Mouse (Mus musculus) liver, embryonic 14.5 days (tissue): ENCODE data around the gene Ahctf1. TPM values are rescaled to one million over a fixed set of nuclear protein-coding genes. Genes with fewer than 3 reads are reported as not detected.

Source experiments
- ATAC-seq: fragments of 200-750 bp; cut with Nextera tagmentation; 2 replicates; pipeline ENCODE4 v1.8.0; 2017; ENCODE audit warnings: moderate number of reproducible peaks, mild to moderate bottlenecking, moderate library complexity; ENCODE audit not compliant: insufficient read depth
- DNase-seq, 3 experiments: peaks; one replicate each; pipeline ENCODE4 v3.0.0-alpha.2; 2012 to 2013; ENCODE audit warnings: low read depth in 3 of 3, low spot score in 3 of 3
- H3K27ac ChIP-seq: fragments of 300-500 bp; sonication (generic); 2 replicates; pipeline ENCODE4 v1.5.1; 2014; ENCODE audit warnings: moderate library complexity, mild to moderate bottlenecking, control low read depth, inconsistent platforms
- H3K27me3 ChIP-seq: fragments of 300-500 bp; sonication (generic); 2 replicates; pipeline ENCODE4 v1.6.1; 2014; ENCODE audit warnings: mild to moderate bottlenecking, low read length, moderate library complexity; ENCODE audit not compliant: control insufficient read depth, insufficient read depth
- H3K36me3 ChIP-seq: fragments of 300-500 bp; sonication (generic); replicated peaks from 2 replicates; pipeline ENCODE4 v1.6.1; 2014; ENCODE audit warnings: low read depth; ENCODE audit not compliant: control insufficient read depth, insufficient read depth
- H3K4me1 ChIP-seq, 2 experiments: fragments of 200-500 bp in 1 of 2; fragments of 300-500 bp in 1 of 2; sonication (generic) in 1 of 2; replicated peaks; 2 replicates each; pipeline ENCODE4 v1.6.1; 2012 to 2014; ENCODE audit warnings: antibody characterized with exemption in 1 of 2, inconsistent platforms in 1 of 2, low read length in 1 of 2; ENCODE audit not compliant: control insufficient read depth in 2 of 2, insufficient read depth in 2 of 2
- H3K4me2 ChIP-seq: fragments of 300-500 bp; sonication (generic); 2 replicates; pipeline ENCODE4 v1.6.1; 2014; ENCODE audit warnings: low read depth, mild to moderate bottlenecking, control low read depth, moderate library complexity
- H3K4me3 ChIP-seq, 2 experiments: fragments of 200-500 bp in 1 of 2; fragments of 300-500 bp in 1 of 2; sonication (generic) in 1 of 2; 2 replicates each; pipeline ENCODE4 v1.5.1; 2012 to 2014; ENCODE audit warnings: low read depth in 2 of 2, low read length in 2 of 2, mild to moderate bottlenecking in 2 of 2, control low read depth in 1 of 2, inconsistent platforms in 1 of 2, moderate library complexity in 1 of 2; ENCODE audit not compliant: insufficient read depth in 1 of 2
- H3K9ac ChIP-seq: fragments of 300-500 bp; sonication (generic); replicated peaks from 2 replicates; pipeline ENCODE4 v1.6.1; 2014; ENCODE audit warnings: mild to moderate bottlenecking, control low read depth, moderate library complexity
- H3K9me3 ChIP-seq: fragments of 300-500 bp; sonication (generic); 2 replicates; pipeline ENCODE4 v1.6.1; 2016; ENCODE audit warnings: low read length, mixed read lengths; ENCODE audit not compliant: control insufficient read depth
- CTCF ChIP-seq: IDR thresholded peaks from 2 replicates; pipeline ENCODE4 v1.5.1; 2016; ENCODE audit warnings: antibody characterized with exemption, low read depth, control low read depth
- EP300 ChIP-seq: IDR thresholded peaks from 2 replicates; pipeline ENCODE4 v1.6.1; 2016; ENCODE audit warnings: antibody characterized with exemption, low read depth
- WGBS: fragments of 180-500 bp; shearing (Covaris S2); extraction: QIAGEN DNeasy Blood & Tissue Kit; methylation state at CpG from one replicate; pipeline ENCODE4 v1.1.7; 2014; ENCODE audit not compliant: insufficient replicate concordance; 5-methylcytosine and 5-hydroxymethylcytosine counted together
- polyA plus RNA-seq, 2 experiments: library from polyadenylated mRNA; depleted of rRNA in 1 of 2; stranded (reverse) in 1 of 2; unstranded in 1 of 2; fragments of >200 nt; fragmentation: Nextera tagmentation in 1 of 2; extraction: Ambion mirVana in 1 of 2; gene quantifications; 2 replicates each; pipeline versions ENCODE4 v1.2.1 to v1.2.3; 2012 to 2014

The Ahctf1 gene
- polyA plus RNA-seq, 2 experiments: 19.2 to 25.5 TPM

GRCm38 (mm10) chr1:179710739-179711138, 92.7 kb downstream of the Ahctf1 start:
- WGBS: 46% methylated on average over 5 of the region's 5 CpGs
- Histone ChIP-seq H3K4me2 (no peak overlapping the region), H3K9me3 (no peaks in the 10 kb centered on the region), H3K27ac (no peak overlapping the region), H3K4me3 (no peak overlapping the region), H3K27me3 (no peaks in the 10 kb centered on the region), H3K36me3 (no peaks in the 10 kb centered on the region), H3K4me1 (peaks cover 0 to 2% of the 10 kb centered on the region in 2 experiments; a peak in 2 of 4 replicates), H3K9ac (no peak overlapping the region)
- no peak for DNase-seq
- TF ChIP-seq EP300: no peak
- no peak for TF ChIP-seq CTCF
- no peak for ATAC-seq

- no peaks in the 10 kb centered on the region for H3K9me3 ChIP-seq
- no peak for TF ChIP-seq CTCF
- no peak for TF ChIP-seq EP300
- ATAC-seq (no peak), DNase-seq (no peak)
- no peak overlapping the region for H3K4me3 ChIP-seq
- H3K36me3 ChIP-seq: no peaks in the 10 kb centered on the region
- H3K4me1 ChIP-seq: peaks cover 0 to 3% of the 10 kb centered on the region in 2 experiments; a peak in 2 of 4 replicates
- no peak overlapping the region for H3K4me2 ChIP-seq
- 44% methylated on average over 6 of the region's 6 CpGs for WGBS
- no peaks in the 10 kb centered on the region for H3K27me3 ChIP-seq
- H3K9ac ChIP-seq: no peak overlapping the region
- H3K27ac ChIP-seq: no peak overlapping the region
Measured at GRCm38 (mm10) chr1:179709390-179709789, 94.1 kb downstream of the Ahctf1 start.

- Histone ChIP-seq H3K27me3 (no peaks in the 10 kb centered on the region), H3K4me2 (no peak overlapping the region), H3K27ac (no peak overlapping the region), H3K4me3 (no peak overlapping the region), H3K9me3 (no peaks in the 10 kb centered on the region), H3K36me3 (no peaks in the 10 kb centered on the region), H3K4me1 (peaks cover 0 to 7% of the 10 kb centered on the region in 2 experiments; a peak in 2 of 4 replicates), H3K9ac (no peak overlapping the region)
- no peak for ATAC-seq
- TF ChIP-seq EP300: no peak
- no peak for TF ChIP-seq CTCF
- WGBS: 67% methylated on average over 6 of the region's 6 CpGs
- no peak for DNase-seq
Measured at GRCm38 (mm10) chr1:179705154-179705553, 98.3 kb downstream of the Ahctf1 start.

- H3K4me3 ChIP-seq: no peak overlapping the region
- H3K27me3 ChIP-seq: no peaks in the 10 kb centered on the region
- 8% methylated on average over 3 of the region's 3 CpGs for WGBS
- no peaks in the 10 kb centered on the region for H3K36me3 ChIP-seq
- DNase-seq (no peak), ATAC-seq (no peak)
- no peak overlapping the region for H3K27ac ChIP-seq
- no peaks in the 10 kb centered on the region for H3K9me3 ChIP-seq
- H3K9ac ChIP-seq: no peak overlapping the region
- H3K4me1 ChIP-seq: peaks cover 0 to 7% of the 10 kb centered on the region in 2 experiments; a peak in 2 of 4 replicates
- TF ChIP-seq EP300 (no peak), CTCF (no peak)
- H3K4me2 ChIP-seq: no peak overlapping the region
Measured at GRCm38 (mm10) chr1:179704150-179704549, 99.3 kb downstream of the Ahctf1 start.

Other genes starting within 250 kb of the Ahctf1 start
- gene Sccpdh, start 135.5 kb downstream of the Ahctf1 start, polyA plus RNA-seq (2012; rRNA removed): 2.6 and 4.0 TPM in 2 replicates
- gene Sccpdh, start 135.5 kb downstream of the Ahctf1 start, polyA plus RNA-seq (2014; fragmentation: Nextera tagmentation; extraction: Ambion mirVana): 7.8 TPM in 2 replicates
- gene Kif28, start 58.4 kb downstream of the Ahctf1 start, polyA plus RNA-seq (2012; rRNA removed): 0.01 and 0.02 TPM in 2 replicates
- gene Kif28, start 58.4 kb downstream of the Ahctf1 start, polyA plus RNA-seq (2014; fragmentation: Nextera tagmentation; extraction: Ambion mirVana): not detected in 2 replicates
- not detected in 2 replicates for gene Gm10518, start 304 bp downstream of the Ahctf1 start, polyA plus RNA-seq (2012; rRNA removed)
- 0.29 and 0.37 TPM in 2 replicates for gene Gm10518, start 304 bp downstream of the Ahctf1 start, polyA plus RNA-seq (2014; fragmentation: Nextera tagmentation; extraction: Ambion mirVana)
- 7.5 and 9.1 TPM in 2 replicates for gene Cdc42bpa, start 156.8 kb upstream of the Ahctf1 start, polyA plus RNA-seq (2012; rRNA removed)
- gene Cdc42bpa, start 156.8 kb upstream of the Ahctf1 start, polyA plus RNA-seq (2014; fragmentation: Nextera tagmentation; extraction: Ambion mirVana): 8.1 and 8.2 TPM in 2 replicates